Mouse (Mus musculus): ENCODE data around the gene Prorsd1. TPM values are rescaled to one million over a fixed set of nuclear protein-coding genes. Genes with fewer than 3 reads are reported as not detected.

Gene Prorsd1
- polyA plus RNA-seq, 1 experiment = 3.8 TPM

DNA sequence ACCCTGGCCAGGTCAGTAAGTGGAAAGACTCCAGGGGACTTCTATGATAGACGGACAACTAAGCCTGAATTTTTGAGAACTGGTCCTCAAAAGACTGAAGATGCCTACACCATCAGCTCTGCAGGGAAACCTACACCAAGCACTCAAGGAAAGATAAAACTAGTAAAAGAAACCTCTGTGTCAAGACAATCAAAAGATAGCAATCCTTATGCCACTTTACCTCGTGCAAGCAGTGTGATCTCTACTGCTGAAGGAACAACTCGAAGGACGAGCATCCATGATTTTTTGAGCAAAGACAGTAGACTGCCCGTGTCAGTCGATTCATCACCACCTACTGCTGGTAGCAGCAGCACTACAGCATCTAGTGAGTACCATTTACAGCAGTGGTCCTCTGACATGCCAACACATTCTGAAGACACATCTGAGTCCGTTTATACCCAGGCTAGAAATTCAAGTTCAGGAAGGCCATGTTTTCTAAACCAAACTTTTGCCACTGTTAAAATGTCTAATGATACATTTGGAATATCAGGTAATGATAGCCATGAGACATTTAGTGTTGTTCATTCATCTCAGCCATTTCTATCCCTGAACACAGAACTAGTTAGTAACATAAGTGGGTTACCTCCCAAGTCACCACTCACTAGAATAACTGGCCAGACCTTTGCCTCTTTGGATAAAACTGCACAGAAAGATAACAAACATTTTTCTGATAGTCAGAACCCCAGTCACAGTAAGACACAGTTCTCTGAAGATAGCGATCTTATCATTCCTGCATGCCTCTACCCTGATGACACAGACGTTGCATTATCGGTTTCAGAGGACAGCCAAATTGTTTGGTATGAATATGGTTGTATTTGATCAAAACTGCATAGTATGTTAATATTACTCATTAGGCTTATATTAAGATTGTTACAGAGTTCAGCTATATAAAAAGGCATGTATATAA is 10.6 kb downstream of the Prorsd1 start:
- WGBS = 93% methylated on average over 10 of the region's 10 CpGs
- no peak for DNase-seq
- TF ChIP-seq CTCF (IDR thresholded peaks at IDR 0.05; ENCODE audit: borderline replicate concordance, control insufficient read depth, extremely low read depth, insufficient read depth, low read length, poor library complexity) (no peak), POLR2A (IDR thresholded peaks at IDR 0.05; ENCODE audit: control insufficient read depth, extremely low read depth, insufficient read depth, low read length, poor library complexity) (no peak)
- Histone ChIP-seq H3K4me1 (replicated peaks; ENCODE audit: control insufficient read depth, insufficient read depth, low read length) (no peaks in the 10 kb centered on the region), H3K27me3 (ENCODE audit: control insufficient read depth, insufficient read depth, low read length) (no peaks in the 10 kb centered on the region), H3K4me3 (ENCODE audit: control insufficient read depth, insufficient read depth, low read length) (no peak overlapping the region), H3K27ac (ENCODE audit: control insufficient read depth, insufficient read depth, low read length) (no peak overlapping the region), H3K36me3 (ENCODE audit: control insufficient read depth, insufficient read depth, low read length) (no peaks in the 10 kb centered on the region)

DNA sequence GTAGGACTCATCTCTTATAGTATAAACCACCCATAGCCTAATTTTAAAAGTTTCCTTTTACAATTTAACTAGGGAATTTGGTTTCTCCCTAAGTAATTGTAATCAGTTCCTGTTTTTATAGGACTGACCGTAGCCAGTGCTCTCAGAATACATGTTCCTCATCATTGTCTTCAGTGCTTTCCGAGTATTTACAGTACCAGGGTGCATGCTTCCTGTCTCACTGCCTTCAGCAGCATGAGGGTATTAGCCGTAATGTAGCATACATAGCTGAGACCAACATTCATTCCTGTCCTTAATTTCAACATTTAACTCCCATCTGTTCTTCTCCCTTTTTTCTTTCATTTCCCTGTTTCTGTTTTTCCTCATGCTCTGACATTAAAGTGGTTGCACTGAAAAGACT is 17.9 kb downstream of the Prorsd1 start:
- no peak for DNase-seq
- Histone ChIP-seq H3K4me1 (replicated peaks; ENCODE audit: control insufficient read depth, insufficient read depth, low read length) (no peaks in the 10 kb centered on the region), H3K36me3 (ENCODE audit: control insufficient read depth, insufficient read depth, low read length) (no peaks in the 10 kb centered on the region), H3K4me3 (ENCODE audit: control insufficient read depth, insufficient read depth, low read length) (no peak overlapping the region), H3K27me3 (ENCODE audit: control insufficient read depth, insufficient read depth, low read length) (no peaks in the 10 kb centered on the region), H3K27ac (ENCODE audit: control insufficient read depth, insufficient read depth, low read length) (no peak overlapping the region)
- TF ChIP-seq POLR2A (IDR thresholded peaks at IDR 0.05; ENCODE audit: control insufficient read depth, extremely low read depth, insufficient read depth, low read length, poor library complexity) (no peak), CTCF (IDR thresholded peaks at IDR 0.05; ENCODE audit: borderline replicate concordance, control insufficient read depth, extremely low read depth, insufficient read depth, low read length, poor library complexity) (no peak)
- WGBS = 98% methylated on average over 3 of the region's 3 CpGs

DNA sequence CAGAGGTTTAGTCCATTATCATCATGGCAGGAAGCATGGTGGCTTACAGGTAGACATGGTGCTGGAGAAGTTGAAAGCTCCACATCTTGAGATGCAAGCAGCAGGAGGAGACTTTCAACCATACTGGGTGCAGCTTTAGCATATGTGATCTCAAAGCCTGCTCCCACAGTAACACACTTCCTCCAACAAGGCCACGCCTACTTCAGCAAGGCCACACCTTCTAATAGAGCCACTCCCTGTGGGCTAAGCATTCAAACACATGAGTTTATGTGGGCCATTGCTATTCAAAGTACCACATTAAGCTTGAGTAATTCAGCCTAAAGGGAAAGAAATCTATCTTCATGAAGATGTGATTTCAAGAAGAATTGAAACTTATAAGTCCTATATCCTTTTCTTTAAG is 21.7 kb downstream of the Prorsd1 start:
- WGBS = 97% methylated on average over 1 of the region's 1 CpGs
- Histone ChIP-seq H3K27ac (ENCODE audit: control insufficient read depth, insufficient read depth, low read length) (no peak overlapping the region), H3K36me3 (ENCODE audit: control insufficient read depth, insufficient read depth, low read length) (no peaks in the 10 kb centered on the region), H3K4me1 (replicated peaks; ENCODE audit: control insufficient read depth, insufficient read depth, low read length) (no peaks in the 10 kb centered on the region), H3K4me3 (ENCODE audit: control insufficient read depth, insufficient read depth, low read length) (no peak overlapping the region), H3K27me3 (ENCODE audit: control insufficient read depth, insufficient read depth, low read length) (no peaks in the 10 kb centered on the region)
- no peak for TF ChIP-seq CTCF (IDR thresholded peaks at IDR 0.05; ENCODE audit: borderline replicate concordance, control insufficient read depth, extremely low read depth, insufficient read depth, low read length, poor library complexity)
- no peak for TF ChIP-seq POLR2A (IDR thresholded peaks at IDR 0.05; ENCODE audit: control insufficient read depth, extremely low read depth, insufficient read depth, low read length, poor library complexity)
- no peak for DNase-seq

- no peak overlapping the region for H3K27ac ChIP-seq (ENCODE audit: control insufficient read depth, insufficient read depth, low read length)
- TF ChIP-seq POLR2A (IDR thresholded peaks at IDR 0.05; ENCODE audit: control insufficient read depth, extremely low read depth, insufficient read depth, low read length, poor library complexity) (no peak), CTCF (IDR thresholded peaks at IDR 0.05; ENCODE audit: borderline replicate concordance, control insufficient read depth, extremely low read depth, insufficient read depth, low read length, poor library complexity) (no peak)
- H3K36me3 ChIP-seq (ENCODE audit: control insufficient read depth, insufficient read depth, low read length) = no peaks in the 10 kb centered on the region
- no peaks in the 10 kb centered on the region for H3K27me3 ChIP-seq (ENCODE audit: control insufficient read depth, insufficient read depth, low read length)
- no peak for DNase-seq
- no peak overlapping the region for H3K4me3 ChIP-seq (ENCODE audit: control insufficient read depth, insufficient read depth, low read length)
- no peaks in the 10 kb centered on the region for H3K4me1 ChIP-seq (replicated peaks; ENCODE audit: control insufficient read depth, insufficient read depth, low read length)
Observed at GRCm38 (mm10) chr11:29474676-29475075, 40.2 kb downstream of the Prorsd1 start.

Other genes starting within 250 kb of the Prorsd1 start
- 2.3 and 5.1 TPM in 2 replicates for gene Ccdc88a, start 141.4 kb downstream of the Prorsd1 start, polyA plus RNA-seq (2012; rRNA removed)
- gene Mtif2, start 11.4 kb upstream of the Prorsd1 start, polyA plus RNA-seq (2012; rRNA removed) = 9.9 and 10.2 TPM in 2 replicates
- not detected in 2 replicates for gene Clhc1, start 32.9 kb upstream of the Prorsd1 start, polyA plus RNA-seq (2012; rRNA removed)
- gene Rps27a, start 33.1 kb upstream of the Prorsd1 start, polyA plus RNA-seq (2012; rRNA removed) = 163 and 196 TPM in 2 replicates
- gene Rtn4, start 177.9 kb upstream of the Prorsd1 start, polyA plus RNA-seq (2012; rRNA removed) = 81.6 and 97.8 TPM in 2 replicates